Mouse (Mus musculus) ES-E14 (cell line): Measurements from ENCODE around the gene Man1c1. TPM values are rescaled to one million over a fixed set of nuclear protein-coding genes. Genes with fewer than 3 reads are reported as not detected.
A peak's percentile ranks its signal among the peaks of the same experiment; 100 is the strongest.

ENCODE experiments used
- DNase-seq: peaks from one replicate; pipeline ENCODE4 v3.0.0-alpha.2; 2013; ENCODE audit warnings: low read depth, low spot score
- H3K27ac ChIP-seq: 2 replicates; pipeline ENCODE4 v1.5.1; 2012; ENCODE audit warnings: low read depth, mild to moderate bottlenecking, low read length, moderate library complexity, mixed read lengths; ENCODE audit not compliant: poor library complexity, insufficient read depth, severe bottlenecking
- H3K36me3 ChIP-seq: 2 replicates; pipeline ENCODE4 v1.6.1; 2012; ENCODE audit warnings: mild to moderate bottlenecking, low read length, moderate library complexity, mixed read lengths; ENCODE audit not compliant: control insufficient read depth, poor library complexity, insufficient read depth, severe bottlenecking
- H3K4me1 ChIP-seq, 2 experiments: fragments of 150-350 bp in 1 of 2; sonication (generic) in 1 of 2; 2 replicates each; pipeline ENCODE4 v1.6.1; 2012; ENCODE audit warnings: low read length in 2 of 2, mild to moderate bottlenecking in 1 of 2, mixed read lengths in 1 of 2; ENCODE audit not compliant: control insufficient read depth in 2 of 2, insufficient read depth in 2 of 2, poor library complexity in 1 of 2
- H3K4me3 ChIP-seq, 2 experiments: fragments of 150-350 bp in 1 of 2; sonication (generic) in 1 of 2; 2 replicates each; pipeline ENCODE4 v1.5.1; 2012; ENCODE audit warnings: low read length in 2 of 2, low read depth in 1 of 2, mild to moderate bottlenecking in 1 of 2, mixed read lengths in 1 of 2; ENCODE audit not compliant: insufficient read depth in 1 of 2, poor library complexity in 1 of 2, severe bottlenecking in 1 of 2
- H3K9ac ChIP-seq: 2 replicates; pipeline ENCODE4 v1.6.1; 2012; ENCODE audit warnings: low read depth, mild to moderate bottlenecking, low read length, mixed read lengths; ENCODE audit not compliant: poor library complexity, insufficient read depth, severe bottlenecking
- H3K9me3 ChIP-seq: fragments of 150-350 bp; sonication (generic); 2 replicates; pipeline ENCODE4 v1.6.1; 2012; ENCODE audit warnings: low read depth, mild to moderate bottlenecking, low read length; ENCODE audit not compliant: control insufficient read depth, insufficient read depth
- CHD2 ChIP-seq: IDR thresholded peaks from 2 replicates; pipeline ENCODE4 v1.6.1; 2014; ENCODE audit warnings: mild to moderate bottlenecking, low read depth, low read length, inconsistent platforms
- HCFC1 ChIP-seq: IDR thresholded peaks from 2 replicates; pipeline ENCODE4 v1.6.1; 2012; ENCODE audit warnings: low read length, inconsistent platforms, borderline replicate concordance; ENCODE audit not compliant: insufficient read depth
- MAFK ChIP-seq: IDR thresholded peaks from 2 replicates; pipeline ENCODE4 v1.6.1; 2014; ENCODE audit warnings: mild to moderate bottlenecking, low read depth, low read length, inconsistent platforms; ENCODE audit not compliant: insufficient read depth
- ZC3H11A ChIP-seq: IDR thresholded peaks from 2 replicates; pipeline ENCODE4 v1.6.1; 2012; ENCODE audit warnings: low read depth, mild to moderate bottlenecking, inconsistent platforms, low read length, borderline replicate concordance
- ZNF384 ChIP-seq: IDR thresholded peaks from 2 replicates; pipeline ENCODE4 v1.6.1; 2012; ENCODE audit warnings: low read depth, low read length, inconsistent platforms
- in situ Hi-C, 2 experiments: fragments of 600-800 bp; cut with MboI; formaldehyde crosslinking; loops; one replicate each; pipeline ENCODE4 v1.15.1; 2025; ENCODE audit warnings: low sequenced_read_pairs in 2 of 2, inconsistent platforms in 1 of 2; ENCODE audit not compliant: unreplicated experiment in 2 of 2
- total RNA-seq: library from RNA; depleted of rRNA; stranded (reverse); fragments of 300-350 nt; gene quantifications from 2 replicates; pipeline ENCODE4 v1.2.3, GENCODE M21; 2012

The Man1c1 gene
- total RNA-seq, 1 experiment, result 6.1 TPM

- Histone ChIP-seq H3K36me3 (no peaks in the 10 kb centered on the region), H3K9me3 (no peaks in the 10 kb centered on the region), H3K27ac (no peak overlapping the region), H3K4me1 (peaks cover 0 to 1% of the 10 kb centered on the region in 2 experiments; a peak in 1 of 4 replicates), H3K9ac (no peak overlapping the region), H3K4me3 (no peak overlapping the region)
- DNase-seq, result no peak
- no peak for TF ChIP-seq CHD2
- in situ Hi-C loops, result no loop called here
Measured at GRCm38 (mm10) chr4:134572449-134573300, 131.4 kb downstream of the Man1c1 start.

GRCm38 (mm10) chr4:134570704-134571451, 133.2 kb downstream of the Man1c1 start:
- no peaks in the 10 kb centered on the region for H3K36me3 ChIP-seq

GRCm38 (mm10) chr4:134569831-134570230, 134.3 kb downstream of the Man1c1 start:
- Histone ChIP-seq H3K36me3 (no peaks in the 10 kb centered on the region), H3K9me3 (no peaks in the 10 kb centered on the region), H3K4me3 (no peak overlapping the region), H3K4me1 (peaks cover 0 to 2% of the 10 kb centered on the region in 2 experiments; a peak in 1 of 4 replicates), H3K27ac (no peak overlapping the region), H3K9ac (no peak overlapping the region)
- no peak for DNase-seq
- TF ChIP-seq CHD2 (no peak), HCFC1 (no peak), ZC3H11A (no peak), ZNF384 (no peak), MAFK (no peak)
- in situ Hi-C loops, result no loop called here

More at GRCm38 (mm10) chr4:134570704-134571451, 133.2 kb downstream of the Man1c1 start:
- TF ChIP-seq MAFK, result no peak
- no peak for TF ChIP-seq HCFC1
- no peak for TF ChIP-seq ZC3H11A
- no peak for TF ChIP-seq ZNF384
- no peak for TF ChIP-seq CHD2
- in situ Hi-C loops, result no loop called here
- Histone ChIP-seq H3K4me1 (peaks cover 0 to 2% of the 10 kb centered on the region in 2 experiments; a peak in 1 of 4 replicates), H3K9me3 (no peaks in the 10 kb centered on the region), H3K4me3 (no peak overlapping the region), H3K9ac (no peak overlapping the region), H3K27ac (no peak overlapping the region)
- no peak for DNase-seq

- H3K36me3 ChIP-seq, result no peaks in the 10 kb centered on the region
- no peaks in the 10 kb centered on the region for H3K9me3 ChIP-seq
- DNase-seq, result peak; percentile 44
- in situ Hi-C loops, result no loop called here
- H3K9ac ChIP-seq, result no peak overlapping the region
- no peak overlapping the region for H3K27ac ChIP-seq
- TF ChIP-seq CHD2 (no peak), ZC3H11A (peak; percentile 7; the same call in 1 of the 2 replicates)
- H3K4me1 ChIP-seq, result peaks cover 0 to 2% of the 10 kb centered on the region in 2 experiments; a peak in 2 of 4 replicates
- no peak overlapping the region for H3K4me3 ChIP-seq
Measured at GRCm38 (mm10) chr4:134569205-134569604, 134.9 kb downstream of the Man1c1 start.
